Mouse (Mus musculus): ENCODE data around the gene Msi2.

GRCm38 (mm10) chr11:88514151-88514926 lies 204.0 kb downstream of the Msi2 start:
- TF ChIP-seq POLR2A (IDR thresholded peaks at IDR 0.05; ENCODE audit: extremely low read depth, insufficient read depth, low read length) (no peak), CTCF (IDR thresholded peaks at IDR 0.05; ENCODE audit: low read depth, low read length) (no peak)
